Mouse (Mus musculus): Measurements from ENCODE around the gene Bahcc1. TPM values are rescaled to one million over a fixed set of nuclear protein-coding genes. Genes with fewer than 3 reads are reported as not detected.
A peak's percentile ranks its signal among the peaks of the same experiment; 100 is the strongest.

Gene Bahcc1
- polyA plus RNA-seq, 1 experiment from 2014 or later = 4.6 TPM

- no peak for DNase-seq (ENCODE audit: low spot score)
These were observed 26.6 kb upstream of the Bahcc1 start for GRCm38 (mm10) chr11:120206069-120206668.

DNA sequence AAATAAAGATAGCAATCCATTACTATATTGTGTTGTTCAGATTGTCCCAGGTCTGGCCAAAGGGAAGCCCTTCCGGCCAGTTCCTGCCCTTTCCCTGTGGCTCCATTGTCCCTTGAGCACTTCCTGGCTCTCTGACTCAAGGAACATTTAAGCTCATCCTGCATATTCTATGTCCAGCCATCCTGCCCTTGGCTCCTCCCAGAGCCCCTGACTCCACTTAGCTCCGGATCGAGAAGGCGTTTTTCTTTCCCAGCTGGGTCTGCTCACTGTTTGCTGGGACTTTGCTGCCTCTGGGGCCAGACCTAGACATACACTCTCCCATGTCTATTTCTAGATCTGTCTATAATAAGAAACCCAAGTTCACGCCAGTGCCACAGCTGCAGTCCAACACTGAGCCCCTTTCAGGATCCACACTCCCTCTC is 26.1 kb upstream of the Bahcc1 start:
- DNase-seq (ENCODE audit: low spot score) = no peak

GRCm38 (mm10) chr11:120208848-120209247 is 23.9 kb upstream of the Bahcc1 start:
- DNase-seq (ENCODE audit: low spot score) = peak; percentile 39

DNA sequence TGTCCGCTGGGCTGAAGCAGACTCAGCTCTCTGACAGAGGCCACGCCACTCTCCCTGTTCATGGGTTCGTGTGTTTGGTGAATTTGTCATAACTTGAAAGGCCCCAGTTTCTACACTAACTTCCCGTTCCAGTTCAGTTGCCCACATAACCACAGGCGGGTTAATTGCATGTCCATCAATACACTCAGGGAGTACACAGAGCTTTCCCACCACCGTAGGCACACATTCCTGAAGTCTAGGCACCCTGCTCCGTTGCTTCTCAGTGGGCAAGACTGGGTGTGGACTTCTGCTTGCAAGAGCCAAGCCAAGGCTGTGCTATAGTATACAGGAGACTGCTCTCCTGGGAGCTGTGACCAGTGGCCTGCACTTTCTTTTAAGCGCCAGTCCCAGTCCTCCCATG is 23.3 kb upstream of the Bahcc1 start:
- no peak for DNase-seq (ENCODE audit: low spot score)

DNA sequence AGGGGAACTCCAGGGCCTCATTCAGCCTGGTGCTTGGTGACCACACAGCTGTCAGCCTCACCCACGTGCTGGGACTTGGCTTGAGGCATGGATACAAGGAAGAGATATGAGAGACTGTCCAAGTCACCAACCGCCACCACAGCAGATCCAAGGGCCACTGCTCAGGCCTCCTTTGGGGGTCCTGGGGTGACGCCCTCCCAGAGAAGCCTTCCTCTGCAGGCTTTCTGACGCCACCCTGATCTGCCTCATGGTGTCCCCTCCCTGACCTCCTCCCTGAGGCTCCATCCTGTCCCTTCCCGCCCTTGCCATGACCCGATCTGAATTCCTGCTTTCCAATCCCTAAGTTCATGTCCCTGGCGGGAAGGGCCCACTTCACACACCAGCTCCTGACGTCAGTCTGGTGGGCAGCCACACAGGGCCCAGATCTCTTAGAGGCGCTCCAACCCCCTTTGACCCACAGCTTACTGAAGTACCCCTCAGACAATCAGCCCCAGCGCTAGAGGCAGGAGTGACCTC is 17.0 kb upstream of the Bahcc1 start:
- no peak for DNase-seq (ENCODE audit: low spot score)

- DNase-seq (ENCODE audit: low spot score) = no peak
These were observed 16.0 kb upstream of the Bahcc1 start for GRCm38 (mm10) chr11:120216540-120217324.

DNA sequence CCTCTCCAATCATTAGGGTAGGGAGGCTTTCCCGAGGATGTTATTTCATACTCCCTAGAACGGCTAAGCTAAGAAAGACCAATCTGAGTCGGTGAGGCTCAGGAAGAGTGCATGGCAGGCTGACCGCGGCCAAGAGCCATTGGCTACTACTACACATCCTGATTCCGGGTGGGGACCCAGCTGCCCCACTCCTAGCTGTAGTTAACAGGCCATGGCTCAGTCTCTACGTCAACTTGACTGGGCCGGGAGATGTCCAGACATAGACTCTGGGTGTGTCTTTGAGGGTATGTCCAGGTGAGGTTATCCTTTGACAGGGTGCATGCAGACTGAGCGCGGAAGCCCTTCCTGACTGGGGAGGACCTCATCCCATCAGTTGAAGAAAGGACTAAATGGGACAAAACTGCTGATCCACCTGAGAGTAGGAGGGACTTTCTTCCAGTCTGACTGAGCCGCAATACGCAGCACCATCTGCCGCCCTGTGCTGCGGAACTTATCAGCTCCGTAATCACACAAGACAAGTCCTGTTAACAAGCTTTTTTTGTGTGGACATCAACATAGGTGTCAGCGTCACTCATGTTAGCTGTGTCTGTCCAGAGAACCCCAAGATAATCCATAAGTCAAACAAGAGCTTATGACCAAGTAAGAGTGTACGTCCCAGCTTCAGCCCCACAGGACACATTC is 14.4 kb upstream of the Bahcc1 start:
- no peak for DNase-seq (ENCODE audit: low spot score)

DNA sequence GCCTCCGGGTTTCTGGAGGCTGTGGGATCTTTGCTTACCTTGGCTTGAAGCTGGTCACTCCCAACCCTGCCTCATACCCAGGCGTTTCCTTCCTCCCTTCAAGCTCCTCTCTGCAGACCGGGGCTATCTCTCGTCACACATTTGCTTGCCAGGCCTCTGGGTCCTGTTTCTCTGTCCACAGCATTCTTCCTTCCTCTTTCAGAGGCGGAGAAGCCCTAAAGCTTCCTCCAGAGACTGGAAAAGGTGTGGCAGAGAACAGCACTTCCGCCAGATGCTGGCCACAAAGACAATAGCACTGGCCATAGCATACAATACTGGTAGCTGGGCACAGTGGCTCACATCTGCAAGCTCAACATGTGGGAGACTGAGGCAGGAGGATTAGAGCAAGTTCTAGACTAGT is 13.8 kb upstream of the Bahcc1 start:
- DNase-seq (ENCODE audit: low spot score) = no peak

- no peak for DNase-seq (ENCODE audit: low spot score)
These were observed 12.7 kb upstream of the Bahcc1 start for GRCm38 (mm10) chr11:120219916-120220522.

DNA sequence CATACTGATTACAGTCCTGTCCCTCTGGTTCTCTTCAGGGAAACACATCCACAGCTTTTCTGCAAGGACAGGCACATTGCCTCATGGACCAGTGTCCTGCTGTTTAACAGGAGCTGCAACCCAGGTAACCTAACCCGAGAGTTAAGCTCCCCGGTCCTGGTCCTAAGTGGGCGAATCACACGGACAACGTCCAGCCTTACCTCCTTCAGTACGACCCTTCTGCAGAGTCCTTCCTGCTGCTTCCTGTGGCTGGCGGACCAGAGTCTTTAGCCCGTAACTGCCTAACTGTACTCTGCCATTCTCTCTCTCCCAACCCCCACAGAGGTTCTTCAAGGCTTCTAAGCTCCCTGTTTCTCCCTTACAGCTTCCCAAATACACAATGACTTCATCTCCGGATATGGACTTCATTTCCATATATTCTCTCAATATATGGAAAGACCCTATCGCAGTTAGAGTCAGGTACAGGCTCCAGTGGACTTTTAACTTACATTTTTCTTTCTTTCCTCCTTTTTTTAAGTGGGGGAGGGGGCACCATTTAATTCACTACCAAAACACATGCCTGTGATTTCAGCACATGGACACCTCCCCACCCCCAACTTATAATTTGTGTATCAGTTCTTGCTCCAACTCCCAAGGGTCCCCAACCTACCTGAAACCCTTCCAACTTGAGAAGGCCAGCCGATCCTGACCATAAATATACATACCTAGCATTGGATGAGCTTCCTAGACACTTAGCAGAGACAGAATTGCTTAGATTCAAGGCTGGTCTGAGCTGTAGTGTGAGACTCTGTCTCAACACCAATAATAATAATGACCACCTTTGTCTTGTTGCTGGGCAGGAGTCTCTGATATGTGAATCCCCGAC is 11.6 kb upstream of the Bahcc1 start:
- DNase-seq (ENCODE audit: low spot score) = no peak

DNA sequence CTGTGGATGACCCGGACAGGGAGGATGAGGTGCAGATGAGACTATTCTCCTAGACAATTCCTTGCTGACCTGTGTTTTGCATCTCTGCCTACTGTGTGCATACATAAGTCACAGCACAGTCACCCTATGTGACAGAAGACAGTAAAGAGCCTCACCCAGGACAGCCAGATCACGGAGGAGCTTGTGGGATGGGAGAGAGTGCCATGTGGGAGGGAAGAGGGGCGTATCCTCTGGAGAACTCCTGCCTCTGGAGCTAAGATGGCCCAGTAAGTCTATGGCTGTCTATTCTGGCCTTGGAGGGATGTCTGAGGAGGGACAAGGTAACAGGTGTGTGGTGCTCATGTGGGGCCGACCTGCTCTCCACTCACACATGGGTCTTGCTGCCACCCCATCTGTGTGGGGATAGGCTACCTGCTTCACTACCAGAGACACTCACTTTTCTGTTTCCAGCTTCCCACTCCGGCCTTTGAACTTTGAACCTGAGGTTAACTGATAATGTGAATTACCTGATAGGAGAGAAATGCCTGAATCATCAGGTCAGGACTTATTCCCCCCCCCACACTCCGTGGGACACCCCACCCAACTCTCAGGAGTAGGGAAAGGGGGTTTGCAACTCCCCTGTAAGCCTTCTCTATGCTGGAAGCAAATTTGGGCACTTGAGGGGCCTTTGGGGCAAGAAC is 10.2 kb upstream of the Bahcc1 start:
- no peak for DNase-seq (ENCODE audit: low spot score)

- DNase-seq (ENCODE audit: low spot score) = no peak
These were observed 8.9 kb upstream of the Bahcc1 start for GRCm38 (mm10) chr11:120223586-120224487.

DNA sequence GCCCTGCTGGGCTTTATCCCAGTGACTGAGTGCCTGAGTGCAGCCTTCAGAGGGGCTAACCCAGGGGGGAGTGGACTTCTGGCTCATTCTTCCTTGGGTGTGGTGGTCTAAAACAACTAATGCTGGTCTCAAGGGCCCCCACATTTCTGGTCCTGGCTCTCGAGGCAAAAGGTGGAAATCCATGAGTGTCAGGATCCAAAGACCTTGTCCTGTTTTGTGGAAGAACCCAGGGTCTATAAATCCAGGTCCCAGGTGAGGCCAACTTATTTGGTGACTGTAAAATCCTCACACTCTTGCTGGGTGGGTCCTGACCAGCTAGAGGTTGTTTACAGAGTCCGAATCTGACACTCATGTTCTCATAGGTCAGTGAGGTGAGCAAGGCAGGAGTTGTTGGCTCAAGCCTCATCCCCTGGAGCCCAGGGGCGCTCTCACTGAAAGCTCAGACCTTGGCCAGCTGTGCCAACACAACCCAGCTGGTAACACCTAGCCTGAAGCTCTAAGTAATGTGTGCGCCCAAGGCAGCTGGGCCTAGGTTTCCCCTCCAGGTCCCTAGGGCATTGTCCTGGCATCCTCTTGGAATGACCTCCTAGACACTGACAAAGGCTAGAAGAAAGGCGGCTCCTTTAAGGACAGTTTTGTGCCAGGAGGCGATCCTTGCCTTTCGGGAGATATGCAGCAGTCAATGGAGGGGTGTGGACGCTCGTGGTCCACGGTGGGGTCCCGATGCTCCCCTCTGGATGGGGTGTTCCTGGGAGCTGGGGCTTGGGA is 8.1 kb upstream of the Bahcc1 start:
- no peak for DNase-seq (ENCODE audit: low spot score)

GRCm38 (mm10) chr11:120225256-120226195 is 7.2 kb upstream of the Bahcc1 start:
- DNase-seq (ENCODE audit: low spot score) = no peak

- DNase-seq (ENCODE audit: low spot score) = no peak
These were observed 6.1 kb upstream of the Bahcc1 start for GRCm38 (mm10) chr11:120226421-120227280.

DNA sequence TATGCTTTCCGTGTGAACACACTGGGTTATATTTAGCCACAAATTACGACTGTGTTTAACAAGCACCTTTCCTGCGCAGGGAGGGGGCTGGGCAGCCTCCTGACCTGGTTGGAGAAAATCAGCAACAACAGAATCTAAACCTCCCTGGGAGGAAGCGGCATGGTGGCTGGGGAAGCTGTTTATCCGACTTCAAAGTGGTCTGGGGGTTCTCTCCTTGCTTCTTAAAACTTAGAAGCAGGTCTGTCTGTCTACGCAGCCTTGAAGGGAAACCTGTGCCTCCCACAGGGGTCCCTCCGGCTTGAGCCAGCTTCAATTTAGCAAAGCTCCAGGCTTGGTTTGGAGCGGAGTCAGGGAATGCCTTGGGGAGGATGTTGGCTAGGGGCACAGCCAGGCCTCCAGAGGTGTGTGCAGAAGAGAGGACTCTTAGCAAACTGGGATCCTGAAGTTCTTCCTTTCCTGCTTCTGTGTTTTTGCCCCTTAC is 5.1 kb upstream of the Bahcc1 start:
- peak; percentile 68 for DNase-seq (ENCODE audit: low spot score)
